In genomic region chr2:172291755-172292524, GRCm38 (mm10) we compare ENCODE assay signal across 30 mouse cellular contexts. TPM values are rescaled to one million over a fixed set of nuclear protein-coding genes. Genes with fewer than 3 reads are reported as not detected.
DNase-seq lines count a peak whose midpoint lies in the region; ATAC-seq lines count a peak whose summit lies in the region.
"Had no signal": no experiment of that assay in that cellular context is flagged by ENCODE, and none has a peak within 500 bp of the region (broad histone marks: within the 10 kb centered on the region; RNA-seq: fewer than 3 reads in every experiment).

No protein-coding gene starts in this region.

- peak overlapping the region; percentile 55; the same call in 1 of the 2 replicates for H3K27ac ChIP-seq in heart, embryonic 13.5 days (replicated peaks)
- H3K27ac ChIP-seq in liver, embryonic 13.5 days, result peak overlapping the region; percentile 99
- H3K27ac ChIP-seq: embryonic facial prominence, embryonic 15.5 days; kidney, postnatal 0 days; lung, embryonic 15.5 days; neural tube, embryonic 12.5 days had no signal

- peak overlapping the region; percentile 28; the same call in 1 of the 2 replicates for H3K4me2 ChIP-seq in heart, embryonic 13.5 days
- H3K4me2 ChIP-seq in liver, embryonic 13.5 days, result peak overlapping the region; percentile 74
- H3K4me2 ChIP-seq: embryonic facial prominence, embryonic 15.5 days; forebrain, embryonic 15.5 days; lung, embryonic 15.5 days; neural tube, embryonic 12.5 days had no signal

- no peaks in the 10 kb centered on the region; the same call in 1 of the 2 replicates for H3K36me3 ChIP-seq in erythroblast, embryonic 14.5 days (ENCODE audit: control insufficient read depth)
- no peaks in the 10 kb centered on the region for H3K36me3 ChIP-seq in heart, embryonic 13.5 days
- no peaks in the 10 kb centered on the region for H3K36me3 ChIP-seq in liver, embryonic 13.5 days
- H3K36me3 ChIP-seq: embryonic facial prominence, embryonic 15.5 days; forebrain, embryonic 15.5 days; G1E; lung, embryonic 15.5 days; neural tube, embryonic 12.5 days had no signal

- peaks cover 5% of the 10 kb centered on the region for H3K27me3 ChIP-seq in erythroblast, embryonic 14.5 days (ENCODE audit: control insufficient read depth)
- no peaks in the 10 kb centered on the region for H3K27me3 ChIP-seq in heart, embryonic 13.5 days (replicated peaks)
- H3K27me3 ChIP-seq in liver, embryonic 13.5 days, result no peaks in the 10 kb centered on the region
- H3K27me3 ChIP-seq: embryonic facial prominence, embryonic 15.5 days; forebrain, embryonic 15.5 days; lung, embryonic 15.5 days; megakaryocyte, embryonic 14.5 days; neural tube, embryonic 12.5 days had no signal

- peaks cover 4% of the 10 kb centered on the region for H3K9me3 ChIP-seq in erythroblast, embryonic 14.5 days (ENCODE audit: control insufficient read depth, low read length)
- H3K9me3 ChIP-seq in heart, embryonic 13.5 days, result no peaks in the 10 kb centered on the region
- H3K9me3 ChIP-seq in liver, embryonic 13.5 days (replicated peaks), result no peaks in the 10 kb centered on the region
- H3K9me3 ChIP-seq: embryonic facial prominence, embryonic 15.5 days; forebrain, embryonic 15.5 days; lung, embryonic 15.5 days; megakaryocyte, embryonic 14.5 days; neural tube, embryonic 12.5 days had no signal

- no peak overlapping the region for H3K9ac ChIP-seq in heart, embryonic 13.5 days
- peak overlapping the region; percentile 64 for H3K9ac ChIP-seq in liver, embryonic 13.5 days
- H3K9ac ChIP-seq: embryonic facial prominence, embryonic 15.5 days; forebrain, embryonic 15.5 days; lung, embryonic 15.5 days; neural tube, embryonic 12.5 days had no signal

- WGBS in heart, embryonic 13.5 days, result 83% methylated on average over 14 of the region's 14 CpGs
- 86% methylated on average over 14 of the region's 14 CpGs for WGBS in liver, embryonic 13.5 days (ENCODE audit: insufficient replicate concordance)

- DNase-seq in heart, adult 9 months (ENCODE audit: low spot score in 2 of 2), result no peak
- DNase-seq in A20 (ENCODE audit: low read depth, low spot score), result peak; percentile 4
- no peak for DNase-seq in liver, embryonic 13.5 days
- no peak for DNase-seq in spleen, postnatal 4 days (ENCODE audit: low spot score in 2 of 2)
- DNase-seq: adrenal gland, adult 8-10 months; cerebellum, adult 9-10 months; gastrocnemius, postnatal 14 days; heart, adult 11 months; kidney, adult 2 months; layer of hippocampus, adult 9-11 months; lung, postnatal 36 days; midbrain, embryonic 14.5 days; thymus, postnatal 14 days had no signal

- ATAC-seq in erythroblast, adult 5-6 weeks (replicated peaks; ENCODE audit: low FRiP score, poor library complexity, severe bottlenecking), result no peak
- no peak for ATAC-seq in heart, embryonic 13.5 days (ENCODE audit: extremely low read depth, insufficient number of reproducible peaks, low FRiP score, low TSS enrichment)
- ATAC-seq in liver, embryonic 13.5 days (ENCODE audit: low read depth), result no peak
- ATAC-seq in cerebellum, adult (ENCODE audit: insufficient number of reproducible peaks, low FRiP score, low TSS enrichment), result no peak

- peaks cover 86% of the 10 kb centered on the region for H3K4me1 ChIP-seq in erythroblast, embryonic 14.5 days (ENCODE audit: control insufficient read depth)
- H3K4me1 ChIP-seq in heart, embryonic 13.5 days, result peaks cover 7% of the 10 kb centered on the region; the same call in 1 of the 2 replicates
- H3K4me1 ChIP-seq in liver, embryonic 13.5 days (replicated peaks), result peaks cover 74% of the 10 kb centered on the region
- H3K4me1 ChIP-seq: embryonic facial prominence, embryonic 15.5 days; lung, embryonic 15.5 days; megakaryocyte, embryonic 14.5 days; neural tube, embryonic 12.5 days had no signal

- H3K4me3 ChIP-seq in erythroblast, embryonic 14.5 days (replicated peaks), result peak overlapping the region; percentile 66
- no peak overlapping the region for H3K4me3 ChIP-seq in heart, embryonic 13.5 days
- no peak overlapping the region for H3K4me3 ChIP-seq in liver, embryonic 13.5 days (replicated peaks)
- H3K4me3 ChIP-seq: embryonic facial prominence, embryonic 15.5 days; forebrain, embryonic 15.5 days; lung, embryonic 15.5 days; megakaryocyte, embryonic 14.5 days; neural tube, embryonic 12.5 days had no signal

RNA-seq across cellular contexts. Expression of gene Mc3r, which starts 43.6 kb away (rescaled TPM):
- polyA plus RNA-seq in erythroblast, embryonic 14.5 days (2012), result not detected in 2 replicates
- not detected in 2 replicates for total RNA-seq in erythroblast, adult 5-6 weeks (2015; ENCODE audit: low replicate concordance)
- 0.14 TPM in 1 of 2 replicates, not detected in the other for total RNA-seq in erythroblast, adult 5-6 weeks (2017; ENCODE audit: low replicate concordance)
- not detected in 2 replicates for polyA plus RNA-seq in heart, embryonic 13.5 days (2015; fragmentation: Nextera tagmentation; extraction: Ambion mirVana)
- polyA plus RNA-seq in liver, embryonic 13.5 days (2015; fragmentation: Nextera tagmentation; extraction: Ambion mirVana), result 0.05 TPM in 1 of 2 replicates, not detected in the other
- total RNA-seq: adrenal gland, adult 8-10 months; gastrocnemius, postnatal 14 days; hematopoietic stem cell, adult 5-6 weeks had no signal
- polyA plus RNA-seq: embryonic facial prominence, embryonic 15.5 days; G1E; heart, embryonic 16.5 days; intestine, embryonic 14.5 days; kidney, adult 2 months; kidney, postnatal 0 days; large intestine, adult 2 months; lung, embryonic 15.5 days; neural tube, embryonic 12.5 days; spleen, adult 2 months; stomach, embryonic 14.5 days had no signal

RNA-seq across cellular contexts. Expression of gene Fam210b, which starts 53.4 kb away (rescaled TPM):
- polyA plus RNA-seq in erythroblast, embryonic 14.5 days (2012), result 35.0 and 48.5 TPM in 2 replicates
- 102 and 114 TPM in 2 replicates for total RNA-seq in erythroblast, adult 5-6 weeks (2015; ENCODE audit: low replicate concordance)
- total RNA-seq in erythroblast, adult 5-6 weeks (2017; ENCODE audit: low replicate concordance), result 96.2 and 117 TPM in 2 replicates
- 17.4 and 19.2 TPM in 2 replicates for polyA plus RNA-seq in heart, embryonic 13.5 days (2015; fragmentation: Nextera tagmentation; extraction: Ambion mirVana)
- 131 and 149 TPM in 2 replicates for polyA plus RNA-seq in liver, embryonic 13.5 days (2015; fragmentation: Nextera tagmentation; extraction: Ambion mirVana)
